Mouse (Mus musculus) lung, embryonic 14.5 days (tissue): ENCODE data around the gene Tnnt3. TPM values are rescaled to one million over a fixed set of nuclear protein-coding genes. Genes with fewer than 3 reads are reported as not detected.

ENCODE experiments used
- ATAC-seq: fragments of 200-750 bp; cut with Nextera tagmentation; 2 replicates; pipeline ENCODE4 v1.8.0; 2017; ENCODE audit warnings: mild to moderate bottlenecking, moderate TSS enrichment, moderate library complexity; ENCODE audit not compliant: insufficient read depth
- DNase-seq: peaks from one replicate; pipeline ENCODE4 v3.0.0-alpha.2; 2015
- H3K27ac ChIP-seq: fragments of 300-500 bp; sonication (generic); 2 replicates; pipeline ENCODE4 v1.5.1; 2014; ENCODE audit warnings: low read depth, mild to moderate bottlenecking, moderate library complexity
- H3K27me3 ChIP-seq: fragments of 300-500 bp; sonication (generic); 2 replicates; pipeline ENCODE4 v1.6.1; 2014; ENCODE audit warnings: low read length, control low read depth; ENCODE audit not compliant: insufficient read depth
- H3K36me3 ChIP-seq: fragments of 300-500 bp; sonication (generic); 2 replicates; pipeline ENCODE4 v1.6.1; 2014; ENCODE audit warnings: control low read depth; ENCODE audit not compliant: insufficient read depth
- H3K4me1 ChIP-seq: fragments of 300-500 bp; sonication (generic); 2 replicates; pipeline ENCODE4 v1.6.1; 2014; ENCODE audit warnings: antibody characterized with exemption, control low read depth; ENCODE audit not compliant: insufficient read depth
- H3K4me2 ChIP-seq: fragments of 300-500 bp; sonication (generic); 2 replicates; pipeline ENCODE4 v1.6.1; 2014; ENCODE audit warnings: mild to moderate bottlenecking
- H3K4me3 ChIP-seq: fragments of 300-500 bp; sonication (generic); 2 replicates; pipeline ENCODE4 v1.5.1; 2014; ENCODE audit warnings: low read depth, low read length
- H3K9ac ChIP-seq: fragments of 300-500 bp; sonication (generic); 2 replicates; pipeline ENCODE4 v1.6.1; 2014
- H3K9me3 ChIP-seq: fragments of 300-500 bp; sonication (generic); 2 replicates; pipeline ENCODE4 v1.6.1; 2016; ENCODE audit warnings: low read depth, low read length, control low read depth
- CTCF ChIP-seq: IDR thresholded peaks from 2 replicates; pipeline ENCODE4 v1.5.1; 2016; ENCODE audit warnings: antibody characterized with exemption, low read depth
- WGBS: fragments of 180-500 bp; shearing (Covaris S2); extraction: QIAGEN DNeasy Blood & Tissue Kit; methylation state at CpG from one replicate; pipeline ENCODE4 v1.1.7; 2014; 5-methylcytosine and 5-hydroxymethylcytosine counted together
- polyA plus RNA-seq: library from polyadenylated mRNA; unstranded; fragments of >200 nt; fragmentation: Nextera tagmentation; extraction: Ambion mirVana; gene quantifications from 2 replicates; pipeline ENCODE4 v1.2.1, GENCODE M21; 2014

The Tnnt3 gene
- polyA plus RNA-seq, 1 experiment from 2014 or later: 1.5 TPM

GRCm38 (mm10) chr7:142516221-142516978, 17.8 kb downstream of the Tnnt3 start:
- Histone ChIP-seq H3K4me1 (peaks cover 20% of the 10 kb centered on the region; the same call in 1 of the 2 replicates), H3K4me3 (no peak overlapping the region), H3K9me3 (no peaks in the 10 kb centered on the region), H3K4me2 (peak overlapping the region; percentile 45), H3K27me3 (no peaks in the 10 kb centered on the region), H3K27ac (peak overlapping the region; percentile 89), H3K36me3 (no peaks in the 10 kb centered on the region), H3K9ac (peak overlapping the region; percentile 40)
- ATAC-seq (peak; percentile 77), DNase-seq (peak; percentile 83)
- no peak for TF ChIP-seq CTCF
- 28% methylated on average over 21 of the region's 21 CpGs for WGBS

GRCm38 (mm10) chr7:142517531-142517930, 18.9 kb downstream of the Tnnt3 start:
- H3K36me3 ChIP-seq: no peaks in the 10 kb centered on the region
- H3K4me3 ChIP-seq: no peak overlapping the region
- no peak overlapping the region for H3K9ac ChIP-seq
- H3K4me1 ChIP-seq: peaks cover 21% of the 10 kb centered on the region; the same call in 1 of the 2 replicates
- no peaks in the 10 kb centered on the region for H3K9me3 ChIP-seq
- DNase-seq: no peak
- H3K27me3 ChIP-seq: no peaks in the 10 kb centered on the region
- ATAC-seq: no peak
- no peak overlapping the region for H3K27ac ChIP-seq
- WGBS: 34% methylated on average over 3 of the region's 3 CpGs
- no peak overlapping the region for H3K4me2 ChIP-seq
- no peak for TF ChIP-seq CTCF

GRCm38 (mm10) chr7:142520331-142520730, 21.7 kb downstream of the Tnnt3 start:
- no peak for TF ChIP-seq CTCF
- no peak overlapping the region for H3K9ac ChIP-seq
- WGBS: 82% methylated on average over 4 of the region's 4 CpGs
- H3K4me2 ChIP-seq: no peak overlapping the region
- ATAC-seq (no peak), DNase-seq (no peak)
- no peak overlapping the region for H3K4me3 ChIP-seq
- H3K27ac ChIP-seq: peak overlapping the region; percentile 8; the same call in 1 of the 2 replicates
- no peaks in the 10 kb centered on the region for H3K9me3 ChIP-seq
- H3K4me1 ChIP-seq: peaks cover 42% of the 10 kb centered on the region
- H3K27me3 ChIP-seq: no peaks in the 10 kb centered on the region
- H3K36me3 ChIP-seq: no peaks in the 10 kb centered on the region

- no peaks in the 10 kb centered on the region for H3K27me3 ChIP-seq
- 29% methylated on average over 4 of the region's 4 CpGs for WGBS
- TF ChIP-seq CTCF: peak; percentile 79
- H3K4me2 ChIP-seq: no peak overlapping the region
- peak overlapping the region; percentile 80; the same call in 1 of the 2 replicates for H3K27ac ChIP-seq
- ATAC-seq (peak; percentile 36; the same call in 1 of the 2 replicates), DNase-seq (peak; percentile 73)
- H3K4me1 ChIP-seq: peaks cover 39% of the 10 kb centered on the region
- no peaks in the 10 kb centered on the region for H3K9me3 ChIP-seq
- H3K9ac ChIP-seq: no peak overlapping the region
- H3K36me3 ChIP-seq: no peaks in the 10 kb centered on the region
- no peak overlapping the region for H3K4me3 ChIP-seq
Measured at GRCm38 (mm10) chr7:142522352-142522751, 23.7 kb downstream of the Tnnt3 start.

GRCm38 (mm10) chr7:142523200-142523990, 24.8 kb downstream of the Tnnt3 start:
- WGBS: 31% methylated on average over 17 of the region's 17 CpGs
- peaks cover 42% of the 10 kb centered on the region for H3K4me1 ChIP-seq
- peak overlapping the region; percentile 80 for H3K27ac ChIP-seq
- H3K4me2 ChIP-seq: peak overlapping the region; percentile 25; the same call in 1 of the 2 replicates
- ATAC-seq (no peak), DNase-seq (peak; percentile 32)
- H3K9ac ChIP-seq: peak overlapping the region; percentile 30
- TF ChIP-seq CTCF: no peak
- no peaks in the 10 kb centered on the region for H3K27me3 ChIP-seq
- no peaks in the 10 kb centered on the region for H3K9me3 ChIP-seq
- H3K4me3 ChIP-seq: no peak overlapping the region
- H3K36me3 ChIP-seq: no peaks in the 10 kb centered on the region

GRCm38 (mm10) chr7:142525342-142526178, 26.9 kb downstream of the Tnnt3 start:
- no peak overlapping the region for H3K4me2 ChIP-seq
- peak overlapping the region; percentile 81 for H3K27ac ChIP-seq
- TF ChIP-seq CTCF: no peak
- no peak overlapping the region for H3K4me3 ChIP-seq
- ATAC-seq (peak; percentile 35), DNase-seq (peak; percentile 58)
- 38% methylated on average over 13 of the region's 13 CpGs for WGBS
- 0 out of 2 replicates have a peak overlapping the region, but pooled peaks have one; percentile 18 for H3K9ac ChIP-seq
- H3K27me3 ChIP-seq: no peaks in the 10 kb centered on the region
- H3K36me3 ChIP-seq: no peaks in the 10 kb centered on the region
- H3K9me3 ChIP-seq: no peaks in the 10 kb centered on the region
- H3K4me1 ChIP-seq: peaks cover 49% of the 10 kb centered on the region
